Mouse (Mus musculus): ENCODE measurements at regions not wholly inside any gene's neighbourhood (a gene's known extent, or its start where the extent isn't known, plus 50 kb on each side); places are given as distances from the start of the nearest gene placed in this dataset.

DNA sequence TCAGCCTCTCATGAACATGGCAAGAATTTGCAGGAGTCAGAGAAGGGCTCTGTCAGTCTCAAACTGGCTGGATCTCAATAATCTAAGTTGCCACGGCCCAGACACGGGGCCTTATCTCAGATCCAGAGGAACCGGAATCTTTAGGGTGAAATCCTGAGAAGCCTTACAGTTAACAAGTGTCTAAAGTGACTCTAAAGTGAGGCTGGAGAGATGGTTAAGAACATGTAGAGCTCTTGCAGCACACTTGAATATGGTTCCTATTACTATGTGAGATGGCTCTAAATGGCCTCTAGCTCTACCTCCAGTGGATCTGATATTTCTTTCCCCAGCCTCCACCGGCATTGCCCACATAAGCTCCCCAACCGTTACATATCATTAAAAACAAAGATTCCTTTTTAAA lies 157.8 kb upstream of the Mpdz start:
- no peak for TF ChIP-seq ZNF384 (IDR thresholded peaks at IDR 0.05; ENCODE audit: low read depth, low read length)
- TF ChIP-seq HCFC1 (IDR thresholded peaks at IDR 0.05; ENCODE audit: borderline replicate concordance, insufficient read depth, low read length), result no peak
